Mouse (Mus musculus): ENCODE measurements around the gene Mxd4. TPM values are rescaled to one million over a fixed set of nuclear protein-coding genes. Genes with fewer than 3 reads are reported as not detected.

The Mxd4 gene
- polyA plus RNA-seq (2015; fragmentation: Nextera tagmentation; extraction: Ambion mirVana), result 40.5 and 44.5 TPM in 2 replicates

DNA sequence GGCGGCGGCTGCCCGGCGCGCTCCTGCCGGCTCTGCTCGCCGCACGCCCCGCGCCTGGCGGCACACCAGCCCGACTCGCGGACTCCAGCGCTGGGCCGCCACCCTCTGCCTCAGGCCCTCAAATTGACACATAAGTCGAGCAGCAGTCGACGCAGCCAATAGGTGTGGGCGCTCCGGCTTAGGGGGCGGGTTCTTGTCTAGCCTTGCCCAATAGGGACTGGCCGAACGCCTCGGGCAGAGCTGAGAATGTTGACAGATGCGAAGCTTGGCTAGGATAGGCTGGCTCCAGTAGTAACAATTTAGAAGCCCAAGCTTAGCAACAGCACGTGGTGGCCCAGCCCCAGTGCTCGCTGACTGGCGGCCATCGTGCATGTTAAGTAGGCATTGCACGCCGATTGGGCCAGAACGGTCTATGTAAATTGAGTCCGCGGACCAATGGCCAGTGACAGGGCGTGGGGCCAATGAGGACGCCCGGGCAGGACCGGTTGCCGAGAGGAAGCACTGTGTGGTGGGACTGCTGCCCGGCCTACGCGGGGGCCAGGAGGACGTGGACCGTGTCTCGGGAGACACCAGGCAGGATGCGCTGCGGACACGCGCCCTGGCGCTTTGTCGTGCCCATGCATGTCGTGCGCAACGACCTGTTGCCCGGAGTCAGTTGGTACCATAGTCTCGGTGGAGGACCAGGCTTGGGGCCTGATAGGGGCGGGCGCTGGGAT is at the start of gene Mxd4:
TSS of gene Mxd4 (minus strand) at position 120 of the 716 bp plus-strand sequence.
- peak; percentile 100 for ATAC-seq (replicated peaks)
- WGBS, result under 1% methylated on average over 60 of the region's 60 CpGs
- H3K27me3 ChIP-seq, result peaks cover 5% of the 10 kb centered on the region; the same call in 1 of the 2 replicates
- no peaks in the 10 kb centered on the region for H3K9me3 ChIP-seq
- peak within 1 kb of the TSS; percentile 95 for H3K4me3 ChIP-seq
- H3K4me1 ChIP-seq, result peaks cover 46% of the 10 kb centered on the region
- no peaks in the 10 kb centered on the region; the same call in 1 of the 2 replicates for H3K36me3 ChIP-seq
- peak within 1 kb of the TSS; percentile 85 for H3K27ac ChIP-seq (replicated peaks)
- H3K4me2 ChIP-seq (replicated peaks), result peak within 1 kb of the TSS; percentile 94
- H3K9ac ChIP-seq (replicated peaks), result peak within 1 kb of the TSS; percentile 77

DNA sequence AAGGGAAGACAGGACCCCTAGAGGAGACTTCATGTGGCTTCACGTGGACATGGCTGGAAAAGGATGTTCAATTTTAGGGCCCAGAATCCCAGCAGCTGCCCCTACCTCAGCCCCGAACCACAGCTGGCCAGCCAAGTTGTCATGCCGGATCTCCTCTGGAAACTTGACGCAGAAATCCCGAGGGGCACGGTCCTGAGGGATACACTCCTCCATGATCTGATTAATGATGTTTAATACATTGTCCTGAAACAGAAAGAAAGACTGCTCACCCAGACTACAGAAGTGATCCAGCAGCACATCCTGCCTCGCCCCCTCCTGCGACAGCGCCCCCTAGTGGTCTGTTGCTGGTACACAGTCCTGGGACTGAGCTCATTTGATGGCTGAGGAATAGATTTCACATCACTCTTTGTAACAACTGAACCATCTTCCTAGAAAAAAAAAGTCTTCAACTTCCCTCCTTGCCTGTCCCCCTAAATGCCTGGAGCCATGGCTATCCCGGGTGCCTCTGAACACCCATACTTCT is 48.4 kb upstream of the Mxd4 start:
- no peaks in the 10 kb centered on the region for H3K27me3 ChIP-seq
- no peak for ATAC-seq (replicated peaks)

DNA sequence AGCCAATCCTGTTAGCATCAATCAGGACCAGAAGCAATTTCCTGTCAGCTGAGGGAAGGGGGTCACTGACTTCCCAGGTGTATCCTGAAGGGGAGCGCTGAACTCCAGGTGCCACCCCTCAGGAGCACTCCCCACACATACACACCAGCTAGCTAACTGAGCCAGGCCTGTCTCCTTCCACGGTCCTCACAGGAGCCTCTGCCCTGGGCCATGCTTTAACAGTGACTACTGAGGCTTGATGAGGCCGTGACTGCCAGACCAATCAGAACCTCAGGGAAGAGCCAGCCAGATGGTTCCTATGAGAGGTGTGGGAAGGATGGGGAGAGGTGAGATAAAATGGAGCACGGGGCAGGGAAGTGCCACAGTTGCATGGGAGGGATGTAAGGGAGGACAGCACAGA is 47.5 kb upstream of the Mxd4 start:
- Histone ChIP-seq H3K27me3 (no peaks in the 10 kb centered on the region), H3K4me1 (0 out of 2 replicates have a peak, but pooled peaks cover 3% of the 10 kb centered on the region), H3K27ac (replicated peaks) (no peak overlapping the region), H3K36me3 (no peaks in the 10 kb centered on the region), H3K9me3 (no peaks in the 10 kb centered on the region), H3K4me2 (replicated peaks) (no peak overlapping the region), H3K9ac (replicated peaks) (no peak overlapping the region), H3K4me3 (no peak overlapping the region)
- 70% methylated on average over 4 of the region's 4 CpGs for WGBS
- no peak for ATAC-seq (replicated peaks)

More for the DNA sequence above, 48.4 kb upstream of the Mxd4 start:
- H3K4me1 ChIP-seq, result 0 out of 2 replicates have a peak, but pooled peaks cover 3% of the 10 kb centered on the region
- H3K36me3 ChIP-seq, result no peaks in the 10 kb centered on the region
- no peak overlapping the region for H3K4me3 ChIP-seq
- H3K27ac ChIP-seq (replicated peaks), result no peak overlapping the region
- 55% methylated on average over 10 of the region's 10 CpGs for WGBS
- no peak overlapping the region for H3K4me2 ChIP-seq (replicated peaks)
- no peaks in the 10 kb centered on the region for H3K9me3 ChIP-seq
- no peak overlapping the region for H3K9ac ChIP-seq (replicated peaks)

DNA sequence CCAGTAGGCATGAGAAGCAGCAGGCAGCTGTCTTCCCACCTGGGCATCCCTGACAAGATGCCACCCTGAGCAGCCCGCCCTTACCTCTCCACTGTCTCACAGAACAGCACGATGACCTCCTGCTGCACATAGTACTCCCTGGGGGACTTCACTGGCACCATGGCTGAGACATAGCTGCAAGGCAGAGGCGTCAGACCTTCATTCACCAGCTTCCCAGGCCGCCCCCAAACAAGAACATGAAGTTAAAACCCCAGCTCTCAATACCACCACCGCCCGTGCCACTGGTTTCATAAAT is 45.6 kb upstream of the Mxd4 start:
- Histone ChIP-seq H3K9ac (replicated peaks) (no peak overlapping the region), H3K4me1 (0 out of 2 replicates have a peak, but pooled peaks cover 3% of the 10 kb centered on the region), H3K9me3 (no peaks in the 10 kb centered on the region), H3K4me3 (no peak overlapping the region), H3K4me2 (replicated peaks) (no peak overlapping the region), H3K27ac (replicated peaks) (no peak overlapping the region), H3K27me3 (no peaks in the 10 kb centered on the region), H3K36me3 (no peaks in the 10 kb centered on the region)
- WGBS, result 92% methylated on average over 6 of the region's 6 CpGs
- no peak for ATAC-seq (replicated peaks)

DNA sequence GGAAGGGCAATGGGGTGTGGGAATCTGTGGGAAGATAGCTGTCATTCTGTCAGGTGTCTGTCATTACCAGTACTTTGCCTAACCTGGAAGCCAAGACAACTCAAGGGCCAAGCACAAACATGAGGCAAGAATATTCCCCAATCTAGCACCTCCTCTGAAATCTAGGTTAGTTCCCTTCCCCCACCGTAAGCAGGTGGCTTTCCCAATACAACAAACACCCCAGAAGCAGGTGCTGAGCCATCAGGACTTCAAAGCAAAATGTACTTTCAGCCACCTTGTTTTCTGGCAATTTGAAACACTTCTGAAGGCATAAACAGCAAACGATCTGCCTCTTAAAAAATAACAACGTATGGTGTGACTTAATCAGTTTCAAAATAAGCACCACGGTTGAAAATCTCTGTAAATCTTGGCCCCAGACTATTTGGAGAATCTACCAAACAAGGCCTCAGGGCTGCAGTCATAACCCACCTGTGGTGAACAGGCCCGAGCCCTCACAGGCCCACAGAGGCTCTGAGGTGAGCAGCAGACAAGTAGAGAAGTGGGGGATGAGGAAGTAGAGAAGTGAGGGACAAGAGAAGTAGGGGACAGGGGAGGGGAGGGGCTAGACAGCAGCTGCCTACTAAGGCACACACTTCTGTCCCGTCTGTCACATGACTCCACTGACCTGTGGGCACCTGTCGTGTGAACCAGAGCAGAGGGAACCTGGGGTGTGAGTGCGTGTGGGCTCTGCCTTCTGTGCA is 45.1 kb upstream of the Mxd4 start:
- no peaks in the 10 kb centered on the region for H3K36me3 ChIP-seq
- H3K27ac ChIP-seq (replicated peaks), result no peak overlapping the region
- H3K4me2 ChIP-seq (replicated peaks), result no peak overlapping the region
- 70% methylated on average over 8 of the region's 8 CpGs for WGBS
- H3K9ac ChIP-seq (replicated peaks), result no peak overlapping the region
- ATAC-seq (replicated peaks), result no peak
- H3K9me3 ChIP-seq, result no peaks in the 10 kb centered on the region
- H3K4me1 ChIP-seq, result 0 out of 2 replicates have a peak, but pooled peaks cover 3% of the 10 kb centered on the region
- no peaks in the 10 kb centered on the region for H3K27me3 ChIP-seq
- no peak overlapping the region for H3K4me3 ChIP-seq

DNA sequence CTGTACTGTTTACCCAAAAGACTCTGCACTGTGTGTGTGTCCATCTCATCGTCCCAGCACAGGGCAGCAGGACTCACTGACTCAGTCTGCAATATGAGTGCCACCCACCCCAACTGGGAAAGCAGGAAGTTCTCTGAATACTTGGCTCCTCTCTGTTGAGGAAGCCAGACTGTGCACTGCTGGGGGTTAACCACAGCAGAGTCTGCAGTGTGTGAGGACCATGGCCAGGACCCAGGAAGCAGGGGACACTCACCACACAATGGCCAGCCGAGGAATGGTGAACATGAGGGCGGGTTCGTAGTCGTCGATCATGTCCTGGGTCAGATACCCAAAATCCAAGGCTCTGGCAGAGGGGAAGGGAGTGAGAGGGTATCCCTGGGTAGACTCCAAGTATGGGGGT is 44.4 kb upstream of the Mxd4 start:
- H3K27me3 ChIP-seq, result no peaks in the 10 kb centered on the region
- no peak overlapping the region for H3K27ac ChIP-seq (replicated peaks)
- H3K36me3 ChIP-seq, result no peaks in the 10 kb centered on the region
- WGBS, result 90% methylated on average over 6 of the region's 6 CpGs
- no peaks in the 10 kb centered on the region for H3K9me3 ChIP-seq
- ATAC-seq (replicated peaks), result no peak
- H3K4me2 ChIP-seq (replicated peaks), result no peak overlapping the region
- H3K4me1 ChIP-seq, result 0 out of 2 replicates have a peak, but pooled peaks cover 3% of the 10 kb centered on the region
- no peak overlapping the region for H3K9ac ChIP-seq (replicated peaks)
- H3K4me3 ChIP-seq, result no peak overlapping the region

DNA sequence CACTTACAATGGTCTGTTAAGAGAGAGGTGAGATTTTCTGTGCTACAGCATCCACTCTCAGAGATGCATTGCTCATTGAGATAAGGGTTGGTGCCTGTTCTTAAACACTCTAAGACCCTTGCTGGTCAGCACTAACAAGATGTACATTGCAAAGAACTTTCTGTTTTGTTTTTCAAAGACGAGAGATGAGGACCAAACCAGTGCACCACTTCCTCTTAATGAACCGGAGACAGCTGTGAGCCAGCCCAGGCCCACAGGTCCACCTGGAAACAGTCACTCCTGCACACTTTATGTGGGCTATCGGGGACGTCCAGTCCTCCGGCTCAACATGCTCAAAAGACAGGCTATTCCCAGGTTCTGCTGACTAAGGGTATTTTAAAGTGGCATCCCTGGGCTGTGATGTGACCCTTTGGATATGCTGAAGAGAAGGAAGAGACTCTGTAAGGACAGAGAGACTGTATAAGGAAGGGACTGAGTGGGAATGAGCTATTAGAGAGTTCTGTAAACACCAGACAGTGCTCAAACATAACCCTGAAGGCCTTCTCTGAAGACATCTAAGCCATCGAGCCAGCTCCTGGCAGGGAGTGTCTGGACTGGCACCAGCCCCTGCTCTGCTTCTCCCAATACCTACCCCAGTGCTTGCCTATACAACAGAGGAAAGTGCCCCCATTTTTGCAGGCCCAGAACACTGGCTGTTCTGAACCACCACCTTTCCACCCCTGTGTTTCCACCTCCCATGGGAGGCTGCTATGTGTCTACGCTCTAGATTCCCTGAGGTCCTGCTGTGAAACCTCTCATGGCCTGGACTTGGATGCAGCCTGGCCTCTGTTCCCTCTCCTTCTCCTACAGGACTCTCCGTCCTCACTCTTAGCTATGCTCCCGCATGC is 43.3 kb upstream of the Mxd4 start:
- Histone ChIP-seq H3K9ac (replicated peaks) (no peak overlapping the region), H3K27me3 (no peaks in the 10 kb centered on the region), H3K9me3 (no peaks in the 10 kb centered on the region), H3K36me3 (no peaks in the 10 kb centered on the region), H3K27ac (replicated peaks) (no peak overlapping the region), H3K4me3 (no peak overlapping the region), H3K4me2 (replicated peaks) (no peak overlapping the region), H3K4me1 (0 out of 2 replicates have a peak, but pooled peaks cover 3% of the 10 kb centered on the region)
- ATAC-seq (replicated peaks), result no peak
- 89% methylated on average over 9 of the region's 9 CpGs for WGBS

DNA sequence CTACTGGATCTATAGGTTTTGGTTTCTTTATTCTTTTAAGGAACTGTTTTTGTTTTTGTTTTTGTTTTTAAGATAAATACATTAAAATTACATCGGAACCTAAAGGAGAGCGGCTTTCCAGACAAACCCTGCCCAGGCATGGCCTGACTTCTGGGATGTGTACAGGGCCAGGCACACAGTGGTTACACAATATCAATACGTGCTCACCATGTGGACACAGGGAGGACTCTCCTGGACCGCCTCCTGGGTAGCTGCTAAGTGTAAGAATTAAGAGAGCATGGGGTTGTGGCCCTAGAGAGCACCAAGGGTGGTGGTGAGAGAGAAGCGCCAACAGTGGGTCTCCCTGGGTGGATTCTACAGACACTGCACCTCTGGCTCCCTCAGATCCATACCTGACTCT is 42.0 kb upstream of the Mxd4 start:
- Histone ChIP-seq H3K9ac (replicated peaks) (no peak overlapping the region), H3K9me3 (no peaks in the 10 kb centered on the region), H3K27ac (replicated peaks) (no peak overlapping the region), H3K4me1 (0 out of 2 replicates have a peak, but pooled peaks cover 3% of the 10 kb centered on the region), H3K27me3 (no peaks in the 10 kb centered on the region), H3K36me3 (no peaks in the 10 kb centered on the region), H3K4me3 (no peak overlapping the region), H3K4me2 (replicated peaks) (no peak overlapping the region)
- ATAC-seq (replicated peaks), result no peak
- WGBS, result 93% methylated on average over 5 of the region's 5 CpGs

DNA sequence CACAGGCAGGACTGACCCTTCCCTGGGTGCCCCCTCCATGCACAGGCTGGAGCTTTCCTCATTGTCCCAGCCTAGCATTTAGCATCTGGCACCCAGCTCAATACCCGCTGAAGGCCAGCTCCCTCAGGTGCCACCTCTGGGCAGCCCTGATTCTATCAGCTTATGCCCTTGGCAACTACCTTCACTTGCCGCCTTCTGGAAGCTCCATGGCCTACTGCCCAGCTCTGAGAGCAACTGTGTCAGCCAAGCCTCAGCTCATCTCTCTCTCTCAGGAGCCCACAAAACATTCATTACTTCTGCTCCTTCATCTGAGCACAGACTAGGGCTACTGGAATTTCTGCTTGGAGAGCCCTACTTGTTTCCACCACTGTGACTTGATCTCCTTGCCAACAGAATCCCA is 38.0 kb upstream of the Mxd4 start:
- Histone ChIP-seq H3K4me1 (no peaks in the 10 kb centered on the region), H3K4me2 (replicated peaks) (no peak overlapping the region), H3K4me3 (no peak overlapping the region), H3K9me3 (no peaks in the 10 kb centered on the region), H3K36me3 (no peaks in the 10 kb centered on the region), H3K9ac (replicated peaks) (no peak overlapping the region), H3K27ac (replicated peaks) (no peak overlapping the region), H3K27me3 (no peaks in the 10 kb centered on the region)
- no peak for ATAC-seq (replicated peaks)
- WGBS, result 95% methylated on average over 2 of the region's 2 CpGs

DNA sequence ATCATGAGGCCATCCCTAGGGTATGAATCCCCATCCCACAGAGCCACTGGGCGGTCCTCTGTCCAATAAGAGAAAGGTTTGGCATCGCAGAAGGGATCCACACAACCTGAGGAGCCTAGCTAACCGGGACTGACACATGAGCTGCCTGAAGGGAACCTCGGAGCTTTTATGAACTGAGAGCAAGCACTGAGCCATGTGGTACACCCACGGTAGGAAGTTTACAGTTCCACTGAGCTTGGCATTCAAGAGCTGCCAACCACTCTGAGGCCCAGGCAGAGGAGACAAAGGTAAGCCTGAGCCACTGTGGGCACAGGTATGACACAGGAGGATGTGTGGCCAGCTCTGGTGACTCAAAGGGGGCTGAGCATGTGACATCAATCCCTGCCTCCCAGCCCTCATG is 37.0 kb upstream of the Mxd4 start:
- WGBS, result 86% methylated on average over 5 of the region's 5 CpGs
- Histone ChIP-seq H3K36me3 (no peaks in the 10 kb centered on the region), H3K4me2 (replicated peaks) (no peak overlapping the region), H3K9ac (replicated peaks) (no peak overlapping the region), H3K9me3 (no peaks in the 10 kb centered on the region), H3K4me3 (no peak overlapping the region), H3K27ac (replicated peaks) (no peak overlapping the region), H3K4me1 (no peaks in the 10 kb centered on the region), H3K27me3 (no peaks in the 10 kb centered on the region)
- no peak for ATAC-seq (replicated peaks)

DNA sequence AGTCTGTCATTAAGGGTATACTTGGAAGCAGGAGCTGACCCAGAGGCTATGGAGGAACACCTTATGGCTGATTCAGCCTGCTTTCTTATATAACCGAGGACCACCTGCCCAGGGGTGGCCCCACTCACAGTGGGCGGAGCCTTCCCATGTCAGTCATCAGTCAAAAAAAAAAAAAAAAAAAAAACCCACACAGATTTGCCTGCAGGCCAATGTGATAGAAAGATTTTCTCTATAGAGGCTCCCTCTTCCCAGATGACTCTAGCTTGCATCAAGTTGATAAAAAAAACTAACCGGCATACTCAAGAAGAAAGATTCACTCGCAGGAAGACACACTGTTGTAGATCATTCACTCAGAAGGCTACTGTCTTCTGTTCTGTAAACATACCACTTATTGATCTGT is 32.5 kb upstream of the Mxd4 start:
- 82% methylated on average over 4 of the region's 4 CpGs for WGBS
- no peak overlapping the region for H3K27ac ChIP-seq (replicated peaks)
- no peak for ATAC-seq (replicated peaks)
- H3K4me1 ChIP-seq, result no peaks in the 10 kb centered on the region
- H3K4me3 ChIP-seq, result no peak overlapping the region
- H3K4me2 ChIP-seq (replicated peaks), result no peak overlapping the region
- no peaks in the 10 kb centered on the region for H3K27me3 ChIP-seq
- no peaks in the 10 kb centered on the region for H3K9me3 ChIP-seq
- no peak overlapping the region for H3K9ac ChIP-seq (replicated peaks)
- H3K36me3 ChIP-seq, result no peaks in the 10 kb centered on the region

DNA sequence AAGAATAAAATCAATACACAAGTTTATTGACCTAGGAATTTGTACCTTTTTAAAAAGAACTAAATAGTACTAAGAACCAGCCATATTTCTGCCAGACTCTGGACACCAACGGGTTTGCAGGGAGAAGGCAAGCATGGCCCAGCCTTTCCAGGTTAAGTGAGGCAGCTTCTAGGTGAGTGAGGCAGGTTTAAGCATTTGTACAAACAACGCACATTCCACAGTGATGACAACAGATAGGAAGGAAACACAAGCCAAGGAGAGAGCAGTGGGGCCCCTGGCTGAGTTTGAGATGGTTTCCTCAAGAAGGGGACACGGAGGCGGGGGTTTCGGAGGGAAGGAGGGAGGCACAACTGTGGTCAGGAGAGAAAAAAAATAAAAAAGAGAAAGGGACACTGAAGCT is 31.2 kb upstream of the Mxd4 start:
- H3K4me2 ChIP-seq (replicated peaks), result no peak overlapping the region
- no peaks in the 10 kb centered on the region for H3K36me3 ChIP-seq
- no peak overlapping the region for H3K27ac ChIP-seq (replicated peaks)
- H3K9me3 ChIP-seq, result no peaks in the 10 kb centered on the region
- H3K4me1 ChIP-seq, result no peaks in the 10 kb centered on the region
- ATAC-seq (replicated peaks), result no peak
- no peak overlapping the region for H3K9ac ChIP-seq (replicated peaks)
- H3K4me3 ChIP-seq, result no peak overlapping the region
- WGBS, result 82% methylated on average over 5 of the region's 5 CpGs
- no peaks in the 10 kb centered on the region for H3K27me3 ChIP-seq
